Mouse (Mus musculus): ENCODE measurements around the gene Nek1. TPM values are rescaled to one million over a fixed set of nuclear protein-coding genes. Genes with fewer than 3 reads are reported as not detected.

Gene Nek1
- polyA plus RNA-seq, 1 experiment from 2014 or later: 20.2 TPM

DNA sequence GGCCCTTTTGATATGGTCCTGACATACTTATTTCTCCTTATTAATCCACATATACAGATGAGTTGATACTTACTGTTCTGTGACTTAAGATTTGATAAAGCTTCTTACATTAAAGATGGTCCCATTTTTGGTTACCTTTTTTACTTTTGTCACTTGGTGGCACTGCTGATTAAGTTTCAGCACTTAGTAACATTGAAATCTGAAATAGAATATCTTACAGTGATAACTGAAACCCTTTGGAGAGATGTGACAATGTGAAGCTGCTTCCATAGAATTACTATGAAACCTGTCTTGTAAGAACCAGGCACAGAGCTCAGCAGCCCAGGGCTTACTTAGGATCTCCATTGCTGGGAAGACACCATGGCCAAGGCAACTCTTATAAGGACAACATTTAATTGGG is 82.1 kb downstream of the Nek1 start:
- Histone ChIP-seq H3K9me3 (replicated peaks) (no peaks in the 10 kb centered on the region), H3K36me3 (peaks cover 21% of the 10 kb centered on the region), H3K4me2 (replicated peaks) (no peak overlapping the region), H3K27ac (replicated peaks) (no peak overlapping the region), H3K27me3 (no peaks in the 10 kb centered on the region), H3K4me1 (no peaks in the 10 kb centered on the region), H3K4me3 (replicated peaks) (no peak overlapping the region), H3K9ac (no peak overlapping the region)
- no peak for ATAC-seq (ENCODE audit: insufficient number of reproducible peaks, low FRiP score, low TSS enrichment, low read depth)

DNA sequence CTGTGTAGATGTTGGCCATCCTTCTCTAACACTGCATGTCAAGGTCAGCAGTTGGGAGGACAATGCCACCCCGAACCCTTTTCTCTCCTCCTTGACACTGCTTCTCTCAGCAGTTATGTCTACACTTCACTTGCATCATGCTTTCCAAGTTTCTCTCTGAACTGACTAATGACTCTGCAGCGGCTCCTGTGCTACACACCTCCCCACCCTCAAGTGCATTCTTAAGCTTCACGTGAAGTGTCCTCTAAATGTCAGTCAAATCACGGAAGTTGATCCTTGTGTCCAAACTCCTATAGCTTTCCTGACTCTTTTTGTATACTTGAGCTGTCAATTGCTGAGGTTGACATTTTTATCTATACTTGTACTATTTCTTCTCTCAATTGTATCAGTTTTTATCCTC is 117.5 kb downstream of the Nek1 start:
- ATAC-seq (ENCODE audit: insufficient number of reproducible peaks, low FRiP score, low TSS enrichment, low read depth): no peak
- no peaks in the 10 kb centered on the region for H3K27me3 ChIP-seq
- H3K4me3 ChIP-seq (replicated peaks): no peak overlapping the region
- no peaks in the 10 kb centered on the region for H3K9me3 ChIP-seq (replicated peaks)
- no peaks in the 10 kb centered on the region for H3K4me1 ChIP-seq
- H3K36me3 ChIP-seq: no peaks in the 10 kb centered on the region
- WGBS: 90% methylated on average over 4 of the region's 4 CpGs
- H3K4me2 ChIP-seq (replicated peaks): no peak overlapping the region
- H3K9ac ChIP-seq: no peak overlapping the region
- H3K27ac ChIP-seq (replicated peaks): no peak overlapping the region

DNA sequence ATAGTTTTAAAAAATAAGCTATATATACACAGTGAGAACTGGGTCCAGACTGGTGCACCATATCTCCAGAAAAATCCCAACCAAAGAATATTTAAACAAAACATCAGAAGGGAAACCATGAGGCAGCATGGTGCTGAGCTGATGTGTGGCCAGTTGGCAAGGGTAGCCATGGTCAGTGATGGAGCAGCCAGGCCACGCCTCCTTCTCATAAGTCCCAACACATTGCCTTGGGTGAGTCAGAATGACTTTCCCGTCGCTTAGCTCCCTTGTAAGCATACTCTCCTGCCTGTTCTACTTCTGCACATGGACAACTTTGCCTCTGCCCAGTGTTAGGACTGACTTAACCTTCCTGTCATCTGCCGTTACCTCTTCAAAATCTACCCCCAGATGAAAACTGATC is 118.9 kb downstream of the Nek1 start:
- Histone ChIP-seq H3K9ac (no peak overlapping the region), H3K4me2 (replicated peaks) (no peak overlapping the region), H3K27me3 (no peaks in the 10 kb centered on the region), H3K27ac (replicated peaks) (no peak overlapping the region), H3K4me1 (no peaks in the 10 kb centered on the region), H3K4me3 (replicated peaks) (no peak overlapping the region), H3K36me3 (no peaks in the 10 kb centered on the region), H3K9me3 (replicated peaks) (no peaks in the 10 kb centered on the region)
- ATAC-seq (ENCODE audit: insufficient number of reproducible peaks, low FRiP score, low TSS enrichment, low read depth): no peak
- WGBS: 96% methylated on average over 4 of the region's 4 CpGs

- no peaks in the 10 kb centered on the region for H3K9me3 ChIP-seq (replicated peaks)
- no peak overlapping the region for H3K4me3 ChIP-seq (replicated peaks)
- no peak for ATAC-seq (ENCODE audit: insufficient number of reproducible peaks, low FRiP score, low TSS enrichment, low read depth)
- peaks cover 4% of the 10 kb centered on the region; the same call in 1 of the 2 replicates for H3K36me3 ChIP-seq
- no peaks in the 10 kb centered on the region for H3K4me1 ChIP-seq
- no peak overlapping the region for H3K9ac ChIP-seq
- no peak overlapping the region for H3K27ac ChIP-seq (replicated peaks)
- no peaks in the 10 kb centered on the region for H3K27me3 ChIP-seq
- WGBS: 91% methylated on average over 1 of the region's 1 CpGs
- no peak overlapping the region for H3K4me2 ChIP-seq (replicated peaks)
Observed at GRCm38 (mm10) chr8:61121631-61122030, 128.6 kb downstream of the Nek1 start.

- no peaks in the 10 kb centered on the region for H3K36me3 ChIP-seq
- no peak overlapping the region for H3K27ac ChIP-seq (replicated peaks)
- no peak for ATAC-seq (ENCODE audit: insufficient number of reproducible peaks, low FRiP score, low TSS enrichment, low read depth)
- no peak overlapping the region for H3K4me2 ChIP-seq (replicated peaks)
- H3K9ac ChIP-seq: no peak overlapping the region
- H3K27me3 ChIP-seq: no peaks in the 10 kb centered on the region
- H3K9me3 ChIP-seq (replicated peaks): no peaks in the 10 kb centered on the region
- H3K4me1 ChIP-seq: no peaks in the 10 kb centered on the region
- no peak overlapping the region for H3K4me3 ChIP-seq (replicated peaks)
- WGBS: 71% methylated on average over 2 of the region's 2 CpGs
Observed at GRCm38 (mm10) chr8:61127299-61127861, 134.4 kb downstream of the Nek1 start.

DNA sequence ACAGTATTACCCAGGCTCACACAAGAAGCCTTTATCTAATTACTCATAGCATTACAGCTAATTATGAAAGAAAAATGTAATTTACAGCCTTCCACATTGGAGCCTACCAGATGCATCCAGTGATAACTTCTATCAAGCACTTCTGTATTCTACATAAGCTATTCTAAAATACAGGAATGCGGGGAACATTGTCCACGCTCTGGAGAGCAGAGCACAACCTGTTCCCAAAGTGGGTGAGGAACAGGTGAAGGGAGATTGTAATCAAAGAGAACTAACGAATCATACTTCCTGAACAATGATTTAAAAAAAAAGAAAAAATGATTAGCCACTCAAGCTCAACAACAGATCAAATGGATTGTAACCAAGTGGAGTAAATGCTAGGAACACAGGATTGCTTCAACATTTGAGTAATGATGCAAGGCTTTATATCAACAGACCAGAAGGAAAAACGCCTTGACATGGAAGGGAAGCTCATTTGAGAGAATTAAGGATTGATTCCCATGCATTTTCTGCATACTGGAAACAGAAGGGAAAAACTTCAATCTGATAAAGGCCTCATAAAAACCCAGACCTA is 139.7 kb downstream of the Nek1 start:
- Histone ChIP-seq H3K4me1 (no peaks in the 10 kb centered on the region), H3K36me3 (no peaks in the 10 kb centered on the region), H3K4me2 (replicated peaks) (no peak overlapping the region), H3K27ac (replicated peaks) (no peak overlapping the region), H3K4me3 (replicated peaks) (no peak overlapping the region), H3K9me3 (replicated peaks) (no peaks in the 10 kb centered on the region), H3K27me3 (no peaks in the 10 kb centered on the region), H3K9ac (no peak overlapping the region)
- 85% methylated on average over 4 of the region's 4 CpGs for WGBS
- no peak for ATAC-seq (ENCODE audit: insufficient number of reproducible peaks, low FRiP score, low TSS enrichment, low read depth)

GRCm38 (mm10) chr8:61141869-61142268 is 148.9 kb downstream of the Nek1 start:
- Histone ChIP-seq H3K9me3 (replicated peaks) (no peaks in the 10 kb centered on the region), H3K4me2 (replicated peaks) (no peak overlapping the region), H3K36me3 (no peaks in the 10 kb centered on the region), H3K4me3 (replicated peaks) (no peak overlapping the region), H3K27me3 (no peaks in the 10 kb centered on the region), H3K27ac (replicated peaks) (no peak overlapping the region), H3K4me1 (no peaks in the 10 kb centered on the region), H3K9ac (no peak overlapping the region)
- WGBS: 69% methylated on average over 6 of the region's 6 CpGs
- ATAC-seq (ENCODE audit: insufficient number of reproducible peaks, low FRiP score, low TSS enrichment, low read depth): no peak

GRCm38 (mm10) chr8:61142302-61142701 is 149.3 kb downstream of the Nek1 start:
- Histone ChIP-seq H3K36me3 (no peaks in the 10 kb centered on the region), H3K4me3 (replicated peaks) (no peak overlapping the region), H3K4me2 (replicated peaks) (no peak overlapping the region), H3K27me3 (no peaks in the 10 kb centered on the region), H3K4me1 (no peaks in the 10 kb centered on the region), H3K27ac (replicated peaks) (no peak overlapping the region), H3K9ac (no peak overlapping the region), H3K9me3 (replicated peaks) (no peaks in the 10 kb centered on the region)
- ATAC-seq (ENCODE audit: insufficient number of reproducible peaks, low FRiP score, low TSS enrichment, low read depth): no peak
- WGBS: 52% methylated on average over 3 of the region's 3 CpGs

DNA sequence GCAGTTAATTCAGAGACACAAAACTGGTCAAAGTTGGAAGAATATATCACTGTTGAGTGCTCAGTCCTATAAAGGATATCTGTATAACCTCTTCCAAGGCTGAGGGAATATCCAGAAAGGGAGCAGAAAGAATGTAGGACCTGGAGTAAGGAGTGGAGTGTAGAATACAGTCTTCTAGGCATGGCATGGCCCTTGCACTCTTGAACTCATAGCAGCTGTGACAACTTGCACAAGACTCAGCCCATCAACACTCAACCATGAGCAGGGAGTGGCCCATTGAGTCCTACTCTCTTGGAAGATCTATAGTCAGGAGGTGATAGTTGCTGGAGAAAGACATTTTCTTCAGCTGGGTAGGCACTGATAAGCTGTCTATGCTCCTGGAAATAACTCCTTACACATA is 149.8 kb downstream of the Nek1 start:
- ATAC-seq (ENCODE audit: insufficient number of reproducible peaks, low FRiP score, low TSS enrichment, low read depth): no peak
- no peak overlapping the region for H3K4me3 ChIP-seq (replicated peaks)
- no peaks in the 10 kb centered on the region for H3K27me3 ChIP-seq

DNA sequence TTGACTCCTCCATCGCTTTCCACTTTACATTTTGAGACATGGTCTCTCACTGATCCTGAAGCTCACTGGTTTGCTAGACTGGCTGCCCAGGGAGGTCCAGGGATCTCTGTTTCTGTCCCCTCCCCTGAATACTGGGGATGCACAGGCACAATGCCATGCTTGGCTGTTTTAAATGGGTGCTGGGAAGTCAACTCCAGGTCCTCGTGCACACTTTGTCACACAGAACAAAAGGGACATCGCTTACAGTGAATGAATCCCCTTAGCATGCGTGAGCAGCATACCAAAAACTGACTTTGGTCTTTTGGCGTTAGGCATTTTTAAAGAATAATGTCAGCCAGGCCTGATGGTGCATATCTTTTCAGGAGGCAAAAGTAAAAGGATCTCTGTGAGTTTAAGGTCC is 155.7 kb downstream of the Nek1 start:
- no peak for ATAC-seq (ENCODE audit: insufficient number of reproducible peaks, low FRiP score, low TSS enrichment, low read depth)
- WGBS: 88% methylated on average over 5 of the region's 5 CpGs
- Histone ChIP-seq H3K36me3 (no peaks in the 10 kb centered on the region), H3K4me3 (replicated peaks) (no peak overlapping the region), H3K4me2 (replicated peaks) (no peak overlapping the region), H3K4me1 (no peaks in the 10 kb centered on the region), H3K9ac (no peak overlapping the region), H3K27ac (replicated peaks) (no peak overlapping the region), H3K9me3 (replicated peaks) (no peaks in the 10 kb centered on the region), H3K27me3 (no peaks in the 10 kb centered on the region)

More for the DNA sequence above, 149.8 kb downstream of the Nek1 start:
- no peaks in the 10 kb centered on the region for H3K4me1 ChIP-seq
- H3K9me3 ChIP-seq (replicated peaks): no peaks in the 10 kb centered on the region
- H3K9ac ChIP-seq: no peak overlapping the region
- H3K36me3 ChIP-seq: no peaks in the 10 kb centered on the region
- H3K4me2 ChIP-seq (replicated peaks): no peak overlapping the region
- H3K27ac ChIP-seq (replicated peaks): no peak overlapping the region

DNA sequence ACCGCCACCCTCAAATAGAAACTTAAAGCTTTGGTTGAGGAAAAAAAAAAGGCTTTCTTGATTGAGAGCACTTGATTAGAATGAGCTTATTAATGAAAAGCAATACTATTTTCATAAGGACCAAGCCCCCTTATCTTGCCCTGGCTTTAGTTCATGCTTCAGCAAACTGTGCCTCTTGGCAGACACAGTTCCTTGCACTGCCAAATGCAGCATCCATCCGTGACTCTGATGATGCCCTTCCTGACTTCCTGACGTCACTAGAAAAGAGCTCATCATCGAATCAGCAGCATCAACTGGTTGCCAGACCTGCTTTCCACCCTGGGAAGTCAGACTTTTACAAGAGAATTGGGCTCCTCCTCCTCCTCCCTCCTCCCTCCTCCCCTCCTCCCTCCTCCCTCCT is 157.6 kb downstream of the Nek1 start:
- WGBS: 60% methylated on average over 4 of the region's 4 CpGs
- ATAC-seq (ENCODE audit: insufficient number of reproducible peaks, low FRiP score, low TSS enrichment, low read depth): no peak
- H3K4me3 ChIP-seq (replicated peaks): no peak overlapping the region

DNA sequence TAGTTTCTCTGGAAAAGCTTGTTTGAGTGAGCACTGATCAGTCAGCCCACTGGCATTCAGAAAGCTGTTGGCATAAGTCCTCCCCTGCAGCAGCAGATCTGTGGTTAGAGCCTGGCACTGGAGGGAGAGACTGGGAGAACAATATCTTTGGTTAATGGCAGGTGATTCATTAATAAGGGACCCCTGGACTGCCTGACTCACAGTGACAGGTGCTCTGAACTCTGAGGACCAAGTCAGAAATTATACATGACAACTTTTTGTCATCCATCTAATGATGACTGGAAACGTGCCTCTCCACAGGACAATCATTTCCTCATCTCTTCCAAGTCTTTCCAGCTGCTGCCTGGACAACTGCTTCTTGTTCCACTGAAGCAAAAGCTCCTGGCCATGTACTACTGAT is 163.4 kb downstream of the Nek1 start:
- no peak overlapping the region for H3K4me2 ChIP-seq (replicated peaks)
- H3K27ac ChIP-seq (replicated peaks): no peak overlapping the region
- no peaks in the 10 kb centered on the region for H3K9me3 ChIP-seq (replicated peaks)
- WGBS: 42% methylated on average over 1 of the region's 1 CpGs
- H3K27me3 ChIP-seq: no peaks in the 10 kb centered on the region
- no peaks in the 10 kb centered on the region for H3K4me1 ChIP-seq
- no peaks in the 10 kb centered on the region for H3K36me3 ChIP-seq
- H3K4me3 ChIP-seq (replicated peaks): no peak overlapping the region
- ATAC-seq (ENCODE audit: insufficient number of reproducible peaks, low FRiP score, low TSS enrichment, low read depth): no peak
- no peak overlapping the region for H3K9ac ChIP-seq

More for the DNA sequence above, 157.6 kb downstream of the Nek1 start:
- H3K27me3 ChIP-seq: no peaks in the 10 kb centered on the region
- H3K4me2 ChIP-seq (replicated peaks): no peak overlapping the region
- H3K9me3 ChIP-seq (replicated peaks): no peaks in the 10 kb centered on the region
- H3K27ac ChIP-seq (replicated peaks): no peak overlapping the region
- no peaks in the 10 kb centered on the region for H3K36me3 ChIP-seq
- no peaks in the 10 kb centered on the region for H3K4me1 ChIP-seq
- no peak overlapping the region for H3K9ac ChIP-seq

All from embryonic facial prominence, embryonic 15.5 days (tissue).